Mouse (Mus musculus): Measurements from ENCODE around the gene Ptpn13. TPM values are rescaled to one million over a fixed set of nuclear protein-coding genes. Genes with fewer than 3 reads are reported as not detected.

Ptpn13 gene
- polyA plus RNA-seq, 1 experiment: 0.19 TPM

- no peak overlapping the region for H3K27ac ChIP-seq (ENCODE audit: insufficient read depth, low read depth, low read length)
- no peak overlapping the region for H3K4me3 ChIP-seq (ENCODE audit: insufficient read depth, low read length)
- no peaks in the 10 kb centered on the region for H3K4me1 ChIP-seq (ENCODE audit: control insufficient read depth, insufficient read depth, low read length)
- no peak for TF ChIP-seq POLR2A (IDR thresholded peaks at IDR 0.05; ENCODE audit: borderline replicate concordance, low read depth, low read length)
- no peak for TF ChIP-seq CTCF (IDR thresholded peaks at IDR 0.05; ENCODE audit: low read depth, low read length)
These were observed 28.6 kb downstream of the Ptpn13 start for GRCm38 (mm10) chr5:103453361-103454140.

GRCm38 (mm10) chr5:103456794-103457193 is 31.8 kb downstream of the Ptpn13 start:
- TF ChIP-seq CTCF (IDR thresholded peaks at IDR 0.05; ENCODE audit: low read depth, low read length) (no peak), POLR2A (IDR thresholded peaks at IDR 0.05; ENCODE audit: borderline replicate concordance, low read depth, low read length) (no peak)
- H3K4me1 ChIP-seq (ENCODE audit: control insufficient read depth, insufficient read depth, low read length): no peaks in the 10 kb centered on the region
- no peak overlapping the region for H3K4me3 ChIP-seq (ENCODE audit: insufficient read depth, low read length)
- H3K27ac ChIP-seq (ENCODE audit: insufficient read depth, low read depth, low read length): no peak overlapping the region

- Histone ChIP-seq H3K4me1 (ENCODE audit: control insufficient read depth, insufficient read depth, low read length) (no peaks in the 10 kb centered on the region), H3K4me3 (ENCODE audit: insufficient read depth, low read length) (no peak overlapping the region), H3K27ac (ENCODE audit: insufficient read depth, low read depth, low read length) (no peak overlapping the region)
- TF ChIP-seq CTCF (IDR thresholded peaks at IDR 0.05; ENCODE audit: low read depth, low read length) (no peak), POLR2A (IDR thresholded peaks at IDR 0.05; ENCODE audit: borderline replicate concordance, low read depth, low read length) (no peak)
These were observed 33.4 kb downstream of the Ptpn13 start for GRCm38 (mm10) chr5:103458411-103458810.

- Histone ChIP-seq H3K4me1 (ENCODE audit: control insufficient read depth, insufficient read depth, low read length) (no peaks in the 10 kb centered on the region), H3K4me3 (ENCODE audit: insufficient read depth, low read length) (no peak overlapping the region), H3K27ac (ENCODE audit: insufficient read depth, low read depth, low read length) (no peak overlapping the region)
- no peak for TF ChIP-seq CTCF (IDR thresholded peaks at IDR 0.05; ENCODE audit: low read depth, low read length)
- TF ChIP-seq POLR2A (IDR thresholded peaks at IDR 0.05; ENCODE audit: borderline replicate concordance, low read depth, low read length): no peak
These were observed 34.1 kb downstream of the Ptpn13 start for GRCm38 (mm10) chr5:103458959-103459675.

GRCm38 (mm10) chr5:103460903-103461302 is 35.9 kb downstream of the Ptpn13 start:
- Histone ChIP-seq H3K4me3 (ENCODE audit: insufficient read depth, low read length) (no peak overlapping the region), H3K27ac (ENCODE audit: insufficient read depth, low read depth, low read length) (no peak overlapping the region), H3K4me1 (ENCODE audit: control insufficient read depth, insufficient read depth, low read length) (no peaks in the 10 kb centered on the region)
- TF ChIP-seq CTCF (IDR thresholded peaks at IDR 0.05; ENCODE audit: low read depth, low read length): no peak
- no peak for TF ChIP-seq POLR2A (IDR thresholded peaks at IDR 0.05; ENCODE audit: borderline replicate concordance, low read depth, low read length)

DNA sequence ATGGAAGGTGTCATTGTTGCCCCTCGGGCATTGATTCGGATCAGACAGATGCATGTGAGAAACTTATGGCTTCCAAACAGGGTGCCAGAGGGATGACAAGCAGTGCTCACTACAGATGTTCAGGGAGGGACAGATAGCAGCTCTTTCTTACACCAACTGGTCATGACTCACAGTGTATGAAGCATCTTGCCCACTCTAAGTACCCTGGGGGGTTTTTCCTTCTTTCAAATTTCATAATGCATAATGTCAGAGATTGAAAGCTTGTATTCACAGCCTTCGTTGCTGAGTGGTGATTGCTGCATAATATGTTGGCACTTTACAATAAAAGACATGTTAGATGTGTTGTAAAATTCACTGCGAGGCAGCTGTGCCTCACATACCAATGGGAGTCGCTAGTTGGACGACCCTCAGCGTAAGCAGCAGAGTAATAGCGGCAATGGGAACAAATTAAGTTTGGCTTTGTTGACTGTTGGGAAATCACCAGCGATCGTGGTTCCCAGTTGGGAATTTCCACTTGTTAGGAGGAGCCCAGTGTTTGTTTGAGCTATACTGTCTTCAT is 38.7 kb downstream of the Ptpn13 start:
- TF ChIP-seq POLR2A (IDR thresholded peaks at IDR 0.05; ENCODE audit: borderline replicate concordance, low read depth, low read length) (no peak), CTCF (IDR thresholded peaks at IDR 0.05; ENCODE audit: low read depth, low read length) (no peak)
- no peak overlapping the region for H3K4me3 ChIP-seq (ENCODE audit: insufficient read depth, low read length)
- no peak overlapping the region for H3K27ac ChIP-seq (ENCODE audit: insufficient read depth, low read depth, low read length)
- H3K4me1 ChIP-seq (ENCODE audit: control insufficient read depth, insufficient read depth, low read length): no peaks in the 10 kb centered on the region

GRCm38 (mm10) chr5:103464329-103464728 is 39.3 kb downstream of the Ptpn13 start:
- no peaks in the 10 kb centered on the region for H3K4me1 ChIP-seq (ENCODE audit: control insufficient read depth, insufficient read depth, low read length)
- no peak for TF ChIP-seq POLR2A (IDR thresholded peaks at IDR 0.05; ENCODE audit: borderline replicate concordance, low read depth, low read length)
- no peak for TF ChIP-seq CTCF (IDR thresholded peaks at IDR 0.05; ENCODE audit: low read depth, low read length)
- H3K4me3 ChIP-seq (ENCODE audit: insufficient read depth, low read length): no peak overlapping the region
- no peak overlapping the region for H3K27ac ChIP-seq (ENCODE audit: insufficient read depth, low read depth, low read length)

- H3K27ac ChIP-seq (ENCODE audit: insufficient read depth, low read depth, low read length): no peak overlapping the region
- TF ChIP-seq CTCF (IDR thresholded peaks at IDR 0.05; ENCODE audit: low read depth, low read length): no peak
- TF ChIP-seq POLR2A (IDR thresholded peaks at IDR 0.05; ENCODE audit: borderline replicate concordance, low read depth, low read length): no peak
- H3K4me3 ChIP-seq (ENCODE audit: insufficient read depth, low read length): no peak overlapping the region
- no peaks in the 10 kb centered on the region for H3K4me1 ChIP-seq (ENCODE audit: control insufficient read depth, insufficient read depth, low read length)
These were observed 39.8 kb downstream of the Ptpn13 start for GRCm38 (mm10) chr5:103464771-103465170.

DNA sequence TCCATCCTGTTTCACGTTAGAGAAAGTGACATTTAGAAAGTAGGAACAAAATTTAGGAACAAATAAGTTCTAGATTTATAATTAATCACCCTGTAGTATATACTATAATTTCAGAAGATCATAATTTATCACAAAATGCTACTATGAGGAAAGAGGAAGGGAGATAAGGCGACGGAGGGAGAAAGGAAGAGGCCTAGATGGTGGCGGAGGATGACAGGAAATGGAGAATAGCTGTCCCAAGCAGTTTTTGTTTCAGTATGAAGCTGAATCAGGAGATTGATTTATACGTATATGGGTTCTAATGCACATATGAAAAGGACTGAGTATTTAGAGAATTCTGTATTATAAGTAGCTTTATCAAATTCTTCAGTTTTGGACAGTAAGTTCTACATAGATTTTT is 47.7 kb downstream of the Ptpn13 start:
- no peak overlapping the region for H3K27ac ChIP-seq (ENCODE audit: insufficient read depth, low read depth, low read length)
- TF ChIP-seq POLR2A (IDR thresholded peaks at IDR 0.05; ENCODE audit: borderline replicate concordance, low read depth, low read length) (no peak), CTCF (IDR thresholded peaks at IDR 0.05; ENCODE audit: low read depth, low read length) (no peak)
- H3K4me3 ChIP-seq (ENCODE audit: insufficient read depth, low read length): no peak overlapping the region
- H3K4me1 ChIP-seq (ENCODE audit: control insufficient read depth, insufficient read depth, low read length): peaks cover 14% of the 10 kb centered on the region

Measured in bone marrow macrophage, adult 2 months (primary cell).